Mouse (Mus musculus) layer of hippocampus, adult 11-12 months (tissue): ENCODE data around the gene Siva1.

Experiments used
- DNase-seq: peaks from one replicate; pipeline ENCODE4 v3.0.0; 2022; ENCODE audit warnings: low spot score

Gene Siva1

DNA sequence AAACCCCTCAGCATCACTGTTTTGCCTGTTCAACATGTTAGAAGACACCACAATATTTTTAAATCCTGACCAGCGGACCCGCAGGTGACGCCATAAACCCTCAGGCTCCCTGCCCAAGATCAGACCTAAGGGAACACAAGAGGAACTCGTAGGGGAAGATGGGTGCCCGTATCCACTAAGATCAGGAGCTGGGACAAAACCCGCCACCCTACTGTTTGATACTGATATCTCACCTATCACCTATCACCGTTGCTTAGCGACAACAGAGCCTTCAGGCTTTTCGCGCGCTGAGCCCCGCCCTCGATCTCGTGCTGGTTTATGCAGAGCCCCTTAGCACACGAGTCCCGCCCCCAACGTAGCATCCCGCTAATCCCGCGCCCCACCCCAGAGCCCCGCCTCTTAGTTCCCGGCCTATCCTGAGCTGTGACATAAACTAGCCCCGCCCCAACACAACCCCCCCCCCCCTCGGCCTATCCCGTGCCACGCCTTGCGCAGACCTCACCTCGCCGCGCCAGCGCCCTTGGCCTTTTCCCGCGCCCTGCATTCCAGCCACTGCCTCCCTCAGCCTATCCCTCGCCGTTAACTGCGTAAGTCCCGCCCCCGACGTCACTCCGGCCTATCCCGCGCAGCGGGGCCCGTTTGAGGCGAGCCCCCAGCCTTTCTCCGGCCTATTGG lies at the start of gene Siva1:
Gene Siva1 (plus strand): TSS at position 500 of the 675 bp plus-strand sequence.
- peak; percentile 97 for DNase-seq

DNA sequence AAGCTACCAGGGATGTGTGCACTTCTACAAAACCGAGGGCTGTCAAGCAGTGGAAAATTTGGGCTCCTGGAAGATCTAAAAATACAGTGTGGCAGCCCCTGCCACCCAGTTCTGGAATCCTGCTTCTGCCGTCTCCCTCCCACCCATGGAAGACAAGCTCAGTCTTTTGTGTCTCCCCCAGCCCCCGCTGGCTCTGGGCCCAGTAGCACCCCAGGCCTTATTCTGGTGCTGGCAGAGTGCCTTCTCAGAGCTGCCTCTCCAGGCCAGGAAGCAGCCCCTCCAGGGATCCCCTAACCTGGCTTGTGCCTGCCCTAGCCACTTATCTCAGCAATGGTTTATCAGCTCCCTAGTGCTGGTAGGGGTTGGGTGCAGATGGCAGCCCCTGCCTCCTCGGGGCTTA lies 49.5 kb upstream of the Siva1 start:
- no peak for DNase-seq

DNA sequence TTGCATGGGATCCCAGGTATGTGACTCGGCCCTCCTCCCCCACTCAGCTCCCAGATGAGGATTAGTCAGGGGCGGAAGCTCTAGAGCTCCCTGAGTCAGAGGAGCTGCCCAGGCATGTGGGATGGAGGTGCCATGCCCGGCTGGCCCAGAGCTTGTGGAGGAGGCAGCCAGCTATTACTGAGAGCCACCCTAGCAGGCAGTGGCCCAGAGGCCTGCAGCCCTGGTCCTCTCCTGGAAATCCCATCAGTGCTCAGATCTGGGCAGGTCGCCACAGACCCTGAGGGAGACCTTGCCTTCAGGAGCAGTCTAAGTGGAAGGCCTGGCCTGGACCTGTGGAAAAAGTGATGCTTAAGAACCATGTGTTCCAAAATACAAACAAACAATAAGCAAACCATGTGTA lies 48.9 kb upstream of the Siva1 start:
- DNase-seq = no peak

DNA sequence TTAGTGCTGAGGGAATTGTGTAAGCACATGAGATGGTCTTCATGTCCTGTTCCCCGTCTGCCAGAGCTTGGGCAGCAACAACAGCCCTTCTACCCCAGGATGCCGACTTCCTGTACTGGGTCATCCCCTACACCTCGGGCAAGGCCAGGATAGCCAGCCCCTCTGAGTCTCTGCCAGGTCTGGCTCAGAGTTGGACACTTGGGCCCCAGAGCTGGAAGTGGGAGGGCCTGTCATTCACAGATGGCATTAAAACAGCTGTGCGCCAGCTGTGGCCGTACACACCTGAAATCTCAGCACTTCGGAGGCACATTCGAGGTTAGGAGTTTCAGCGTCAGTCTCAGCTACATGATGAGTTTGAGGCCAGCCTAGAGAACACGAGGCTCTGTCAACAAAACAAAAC lies 48.0 kb upstream of the Siva1 start:
- no peak for DNase-seq

DNA sequence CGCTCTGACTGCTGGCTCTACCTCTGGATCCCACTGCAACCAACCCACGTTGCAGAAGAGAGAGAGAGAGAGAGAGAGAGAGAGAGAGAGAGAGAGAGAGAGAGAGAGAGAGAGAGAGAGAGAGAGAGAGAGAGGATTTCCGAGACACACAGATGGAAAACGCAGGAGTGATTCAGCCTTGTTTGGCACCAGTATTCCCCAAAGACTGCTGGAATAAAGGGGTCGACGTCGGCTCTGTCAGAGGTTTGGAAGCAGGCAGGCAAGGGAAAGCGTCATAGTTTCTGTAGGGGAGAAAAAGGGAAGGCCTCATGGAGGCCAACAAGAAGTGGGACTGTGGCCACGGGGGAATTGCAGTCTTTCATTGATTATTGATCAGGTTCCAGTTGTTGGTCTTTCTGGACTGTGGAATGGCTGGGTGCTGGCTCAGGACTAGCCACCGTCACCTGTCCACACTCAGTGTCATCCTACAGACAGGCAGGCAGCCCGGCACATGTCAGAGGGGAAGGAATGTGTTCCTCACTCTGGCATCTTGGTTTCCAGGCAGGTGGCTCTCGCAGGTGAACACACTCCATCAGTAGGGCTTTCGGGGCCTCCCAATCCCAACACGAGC lies 47.5 kb upstream of the Siva1 start:
- DNase-seq = no peak

DNA sequence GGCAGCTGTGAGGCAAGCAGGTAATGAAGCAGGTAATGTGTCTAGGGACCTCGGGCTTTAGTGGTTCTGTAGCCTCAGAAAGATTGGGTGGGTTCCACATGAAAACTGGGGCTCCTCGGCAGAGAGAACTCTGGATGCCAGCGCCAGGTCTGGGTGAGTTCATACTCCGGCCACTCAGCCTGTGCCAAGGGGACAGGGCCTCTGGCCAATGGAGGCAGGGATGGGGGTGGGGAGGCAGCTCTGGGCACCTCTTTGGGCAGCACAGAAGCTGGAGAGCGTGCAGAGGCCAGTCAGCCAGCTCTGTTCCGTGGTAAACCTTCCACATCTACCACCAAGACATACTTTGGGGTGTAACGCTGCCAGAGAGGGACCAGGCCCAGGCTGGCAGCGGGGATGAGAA lies 46.9 kb upstream of the Siva1 start:
- no peak for DNase-seq

DNA sequence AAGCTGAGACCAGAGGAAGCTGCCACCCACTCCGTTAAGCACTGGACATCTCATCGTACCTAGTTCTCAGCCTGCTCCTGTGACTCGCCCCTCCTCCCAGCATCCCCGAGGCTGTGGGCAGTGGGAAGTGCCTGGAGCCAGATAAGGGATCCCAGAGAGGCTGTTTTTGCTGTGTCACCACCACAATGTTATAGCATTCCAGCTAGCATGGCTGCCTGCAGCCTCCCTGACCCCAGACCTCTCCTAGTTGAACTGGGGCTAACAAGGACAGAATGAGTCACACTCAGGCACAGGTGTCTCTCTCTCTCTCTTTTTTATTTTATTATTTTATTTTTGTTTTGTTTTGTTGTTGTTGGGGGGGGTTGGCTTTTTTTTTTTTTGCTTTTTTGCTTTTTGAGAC lies 45.3 kb upstream of the Siva1 start:
- DNase-seq = no peak

DNA sequence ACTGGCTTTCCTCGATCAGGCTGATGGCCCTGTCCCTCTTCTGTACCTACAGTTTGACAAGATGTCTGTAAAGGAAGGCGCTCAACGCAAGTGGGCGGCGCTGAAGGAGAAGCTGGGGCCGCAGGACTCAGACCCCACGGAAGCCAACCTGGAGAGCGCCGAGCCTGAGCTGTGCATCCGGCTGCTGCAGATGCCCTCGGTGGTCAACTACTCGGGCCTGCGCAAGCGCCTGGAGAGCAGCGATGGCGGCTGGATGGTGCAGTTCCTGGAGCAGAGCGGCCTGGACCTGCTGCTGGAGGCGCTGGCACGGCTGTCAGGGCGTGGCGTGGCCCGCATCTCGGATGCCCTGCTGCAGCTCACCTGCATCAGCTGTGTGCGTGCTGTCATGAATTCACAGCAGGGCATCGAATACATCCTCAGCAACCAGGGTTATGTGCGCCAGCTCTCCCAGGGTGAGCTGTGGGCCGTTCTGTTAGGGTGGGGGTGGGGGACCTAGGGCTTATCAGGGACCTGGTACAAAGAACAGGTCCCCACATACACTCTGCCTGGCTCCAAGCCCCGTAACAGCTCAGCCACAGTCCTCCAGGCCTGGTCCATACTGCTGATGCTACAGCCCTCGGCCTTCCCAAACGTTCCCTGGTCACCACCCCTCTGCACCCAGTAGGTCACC lies 44.4 kb upstream of the Siva1 start:
- DNase-seq = no peak

DNA sequence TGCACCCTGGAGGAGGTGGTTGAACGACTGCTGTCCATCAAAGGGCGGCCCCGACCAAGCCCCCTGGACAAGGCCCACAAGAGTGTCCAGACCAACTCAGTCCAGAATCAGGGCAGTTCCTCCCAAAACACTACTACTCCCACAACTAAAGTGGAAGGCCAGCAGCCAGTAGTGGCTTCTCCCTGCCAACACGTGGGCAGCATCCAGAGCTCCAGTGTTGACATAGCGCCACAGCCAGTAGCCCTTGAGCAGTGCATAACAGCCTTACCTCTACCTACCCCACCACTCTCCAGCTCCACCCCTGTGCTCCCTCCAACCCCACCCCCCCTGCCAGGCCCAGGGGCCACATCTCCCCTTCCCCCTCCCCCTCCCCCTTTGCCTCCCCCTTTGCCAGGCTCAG lies 40.5 kb upstream of the Siva1 start:
- no peak for DNase-seq

DNA sequence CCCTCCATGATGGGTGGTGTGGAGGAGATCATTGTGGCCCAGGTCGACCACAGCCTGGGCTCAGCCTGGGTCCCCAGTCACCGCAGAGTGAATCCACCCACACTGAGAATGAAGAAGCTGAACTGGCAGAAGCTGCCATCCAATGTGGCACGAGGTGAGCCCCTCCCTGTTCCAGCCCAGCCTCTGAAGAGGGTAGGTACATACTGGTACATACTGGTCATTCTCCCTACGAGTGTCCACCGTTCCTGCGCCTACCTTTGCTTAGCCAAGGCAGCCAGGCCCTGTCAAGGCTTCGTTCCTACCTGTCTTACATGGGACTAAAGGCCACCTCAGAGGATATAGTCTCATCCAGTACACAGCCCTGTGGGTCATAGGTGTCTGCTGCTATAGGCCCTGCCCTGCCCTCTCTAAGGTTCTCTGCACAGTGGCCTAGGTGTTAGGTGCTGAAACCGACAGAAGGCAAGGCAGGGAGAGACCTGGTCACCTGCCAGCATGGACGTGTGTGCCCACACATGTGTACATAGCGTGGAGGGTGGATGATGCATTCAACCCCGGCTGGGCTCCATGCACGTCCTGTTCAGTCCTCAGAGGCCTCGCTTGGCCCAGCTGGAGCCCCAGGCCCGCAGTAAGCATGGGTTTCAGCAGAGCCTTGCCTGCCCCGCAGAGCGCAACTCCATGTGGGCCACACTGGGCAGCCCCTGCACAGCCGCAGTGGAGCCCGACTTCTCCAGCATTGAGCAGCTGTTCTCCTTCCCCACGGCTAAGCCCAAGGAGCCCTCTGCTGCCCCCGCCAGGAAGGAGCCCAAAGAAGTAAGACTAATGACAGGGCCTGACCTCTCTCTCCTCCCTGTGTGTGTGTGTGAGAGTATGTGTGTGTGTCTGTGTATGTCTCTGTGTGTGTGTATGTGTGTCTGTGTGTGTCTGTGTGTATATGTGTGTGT lies 39.5 kb upstream of the Siva1 start:
- no peak for DNase-seq

DNA sequence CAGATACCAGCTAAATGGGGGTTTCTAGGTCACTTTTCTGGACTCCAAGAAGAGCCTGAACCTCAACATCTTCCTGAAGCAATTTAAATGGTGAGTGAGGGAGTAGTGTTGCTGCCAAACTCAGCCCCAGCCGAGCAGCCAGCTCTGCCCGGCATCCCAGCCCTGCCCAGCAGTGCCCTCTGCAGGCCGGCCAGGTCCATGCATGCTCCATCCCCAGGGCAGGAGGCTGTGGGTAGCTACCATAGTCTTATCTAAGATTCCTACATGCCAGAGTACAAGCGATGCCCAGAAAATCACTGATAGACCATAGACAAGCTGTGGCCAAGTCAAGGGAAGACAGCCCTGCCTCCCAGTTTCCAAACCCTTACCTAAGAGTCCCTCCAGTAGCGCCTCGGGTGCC lies 38.7 kb upstream of the Siva1 start:
- DNase-seq = peak; percentile 84

DNA sequence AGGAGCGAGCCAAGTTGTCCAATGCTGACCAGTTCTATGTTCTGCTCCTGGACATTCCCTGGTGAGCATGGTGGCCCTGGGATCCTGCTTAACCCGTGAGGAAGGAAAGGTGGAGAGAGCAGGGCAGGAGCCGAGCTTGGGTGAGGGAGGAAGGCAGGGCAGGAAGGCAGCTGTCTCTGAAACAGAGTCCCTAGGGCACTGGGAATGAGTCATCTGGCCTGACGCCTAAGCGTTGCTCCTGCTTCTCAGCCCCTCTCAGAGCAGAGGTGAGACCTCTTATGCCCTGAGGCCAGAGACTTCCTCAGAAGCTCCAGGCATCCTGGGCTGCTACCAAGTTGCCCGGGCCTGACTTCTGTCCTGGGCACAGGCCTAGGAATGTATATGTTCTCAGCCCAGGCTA lies 37.5 kb upstream of the Siva1 start:
- no peak for DNase-seq

DNA sequence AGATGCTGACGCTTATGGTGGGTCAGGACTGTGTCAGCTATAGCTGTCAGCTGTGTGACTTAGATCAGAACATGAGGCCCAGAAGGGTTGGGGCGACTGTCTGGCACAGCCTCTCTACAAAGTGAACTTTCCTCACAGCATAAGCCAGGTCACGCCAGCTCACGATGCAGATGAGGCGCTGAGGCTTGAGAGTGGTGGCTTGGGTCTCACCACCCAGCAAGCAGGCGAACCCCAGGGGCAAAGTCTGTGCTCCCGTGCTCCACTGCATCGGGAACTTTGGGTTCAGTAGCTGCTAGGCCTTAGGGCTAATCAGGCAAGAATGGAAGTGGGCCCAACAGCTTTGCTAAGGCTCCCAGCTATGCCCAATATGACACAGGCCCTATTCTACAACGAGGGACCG lies 35.4 kb upstream of the Siva1 start:
- DNase-seq = no peak

DNA sequence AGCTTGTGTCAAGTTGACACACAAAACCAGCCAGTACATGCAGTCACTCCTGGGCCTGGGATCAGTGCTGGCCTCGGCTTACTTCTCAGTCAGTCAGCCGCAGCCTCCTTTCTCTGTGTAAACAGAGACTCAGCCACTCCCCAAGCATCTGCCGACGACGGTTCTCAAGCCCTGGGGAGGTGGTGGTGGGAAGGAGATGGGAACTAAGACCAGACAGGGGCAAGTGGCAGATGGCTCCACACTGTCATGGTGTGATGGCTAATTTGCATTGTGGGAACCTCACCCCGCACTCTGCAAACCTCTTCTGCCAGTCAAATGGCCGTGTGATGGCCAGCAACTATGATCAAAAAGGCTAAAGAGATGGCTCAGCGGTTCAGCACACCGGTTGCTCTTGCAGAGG lies 27.8 kb upstream of the Siva1 start:
- DNase-seq = no peak

DNA sequence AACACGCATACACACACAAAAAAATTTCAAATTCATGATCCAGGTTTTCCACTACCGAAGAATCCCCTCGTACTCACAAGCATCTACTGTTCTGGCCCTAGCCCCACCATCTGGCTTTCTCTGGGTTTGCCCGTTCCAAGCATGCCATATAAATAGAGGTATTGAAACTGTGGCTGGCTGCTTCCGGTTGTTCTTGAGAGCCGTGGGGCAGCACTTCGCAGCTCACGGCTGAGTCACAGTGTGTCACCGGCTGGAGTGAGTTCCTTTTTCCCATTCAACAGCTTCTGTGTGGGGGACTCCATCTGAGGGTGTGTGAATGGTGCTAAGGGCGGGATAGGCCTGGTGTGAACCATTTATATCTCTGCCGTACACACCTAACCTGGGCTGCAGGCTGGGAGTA lies 27.3 kb upstream of the Siva1 start:
- peak; percentile 79 for DNase-seq

DNA sequence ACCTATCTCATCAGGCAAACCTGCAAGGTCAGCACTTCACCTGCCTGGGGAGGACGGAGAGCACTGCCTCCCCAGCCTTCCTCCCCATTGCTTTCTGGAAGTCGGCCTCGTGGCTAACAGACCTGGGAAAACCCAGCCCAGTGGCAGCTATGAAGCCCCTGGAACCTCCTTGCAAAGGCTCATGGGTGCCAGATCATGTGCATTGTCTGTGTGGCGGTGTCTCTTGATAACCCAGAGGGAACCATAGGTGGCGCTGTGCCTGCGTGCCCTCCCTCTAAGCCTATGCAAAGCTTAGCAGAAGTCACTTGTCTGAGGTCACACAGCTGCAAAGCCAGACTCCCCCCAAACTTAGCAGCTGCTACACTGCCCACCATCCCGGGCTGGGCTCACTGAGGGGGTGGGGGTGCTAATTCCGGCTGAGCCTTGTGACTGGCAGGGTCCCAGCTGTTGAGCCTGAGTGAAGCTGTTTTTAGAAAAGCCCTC lies 26.5 kb upstream of the Siva1 start:
- DNase-seq = peak; percentile 78

DNA sequence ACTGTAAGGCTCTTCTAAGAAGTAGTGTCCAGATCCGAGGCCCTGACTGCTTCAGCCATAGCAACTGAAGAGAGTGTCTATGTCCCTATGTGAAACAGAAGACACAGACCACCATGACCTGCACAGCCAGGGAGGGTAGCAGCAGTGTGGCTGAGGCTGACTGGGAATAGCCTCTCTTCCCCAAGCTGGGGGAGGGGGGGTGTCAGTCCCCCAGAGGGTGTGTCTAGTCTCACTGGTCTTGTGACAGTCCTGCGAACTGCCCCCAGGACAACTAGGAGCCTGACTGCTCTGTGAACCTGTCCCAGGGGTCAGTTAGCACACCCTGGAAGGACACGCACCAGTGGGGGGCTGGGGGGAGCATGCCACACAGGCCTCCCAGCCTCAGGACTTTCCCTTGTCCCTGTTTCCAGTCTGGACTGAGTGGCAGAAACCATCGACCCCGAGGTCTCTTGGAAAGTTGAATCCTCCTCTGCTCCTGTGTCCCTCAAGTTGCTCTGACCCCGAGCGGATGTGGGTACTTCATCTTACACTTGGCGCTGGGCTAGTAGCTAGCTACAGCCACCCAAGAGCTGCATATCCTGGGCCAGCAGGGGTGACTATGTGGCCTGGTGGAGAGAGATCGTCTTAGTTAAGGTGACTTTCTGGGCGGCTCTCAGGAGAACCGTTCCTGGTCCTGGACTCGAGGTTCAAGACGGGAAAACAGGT lies 25.3 kb upstream of the Siva1 start:
- no peak for DNase-seq

DNA sequence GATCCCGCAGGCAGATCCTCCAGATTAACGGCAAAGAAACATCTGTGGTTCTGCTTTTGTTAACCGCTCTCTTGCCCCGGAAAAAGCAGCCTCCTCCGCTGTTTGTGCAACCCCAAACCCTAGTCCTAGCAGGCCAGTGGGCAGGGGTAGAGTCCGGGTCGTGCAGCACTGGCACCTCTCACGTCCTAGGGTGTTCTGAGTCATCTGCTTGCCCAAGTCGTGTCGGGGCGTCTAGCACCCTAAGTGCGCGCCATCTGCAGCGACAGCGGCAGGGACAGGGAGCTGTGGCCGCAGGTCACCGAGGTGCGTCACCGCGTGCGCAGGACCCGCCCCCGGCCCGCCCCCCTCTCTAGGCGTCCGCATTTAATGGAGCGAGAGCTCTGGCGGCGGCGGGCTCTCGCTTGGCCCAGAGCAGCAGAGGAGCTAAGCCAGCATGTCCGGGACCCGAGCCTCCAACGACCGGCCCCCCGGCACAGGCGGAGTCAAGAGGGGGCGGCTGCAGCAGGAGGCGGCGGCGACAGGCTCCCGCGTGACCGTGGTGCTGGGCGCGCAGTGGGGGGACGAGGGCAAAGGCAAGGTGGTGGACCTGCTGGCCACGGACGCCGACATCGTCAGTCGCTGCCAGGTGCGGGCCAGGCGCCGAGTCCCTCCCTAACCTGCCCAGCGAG lies 24.7 kb upstream of the Siva1 start, which contains the start of gene Adssl1:
Gene Adssl1 (plus strand): TSS at position 360 of the 668 bp plus-strand sequence.
- DNase-seq = peak; percentile 61

DNA sequence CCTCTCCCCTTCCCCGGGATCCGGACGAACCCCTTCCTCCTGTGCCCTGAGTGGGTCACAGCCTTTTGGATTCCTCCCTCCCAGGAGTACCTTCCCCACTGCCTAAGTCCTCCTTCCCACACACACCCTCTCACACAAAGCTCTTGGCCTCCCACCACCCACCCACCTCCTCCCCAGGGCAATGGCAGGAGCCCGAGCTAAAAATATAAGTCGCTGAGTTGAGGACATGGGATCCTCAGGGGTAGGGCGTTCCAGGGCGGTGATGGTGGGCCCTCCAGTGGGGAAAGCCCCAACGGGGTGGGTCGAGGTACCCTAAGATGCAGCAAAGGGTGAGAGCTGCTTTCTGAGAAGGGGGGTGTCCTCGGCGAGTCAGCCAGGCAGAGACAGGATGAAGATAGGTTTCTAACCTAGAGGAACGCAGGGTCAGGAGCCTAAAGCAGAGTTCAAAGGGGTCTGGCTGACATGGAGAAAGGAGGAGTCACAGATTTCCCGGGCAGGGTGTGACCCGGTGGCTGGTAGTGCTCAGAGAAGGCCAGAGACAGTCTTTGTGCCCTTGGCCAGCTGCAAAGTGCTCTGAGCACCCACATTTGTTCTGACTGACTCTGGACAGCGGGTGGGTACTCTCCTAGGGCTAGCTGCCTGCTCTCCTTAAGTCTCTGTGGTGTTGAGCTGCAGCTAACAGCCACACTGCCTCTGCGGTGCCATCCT lies 24.0 kb upstream of the Siva1 start:
- DNase-seq = no peak

DNA sequence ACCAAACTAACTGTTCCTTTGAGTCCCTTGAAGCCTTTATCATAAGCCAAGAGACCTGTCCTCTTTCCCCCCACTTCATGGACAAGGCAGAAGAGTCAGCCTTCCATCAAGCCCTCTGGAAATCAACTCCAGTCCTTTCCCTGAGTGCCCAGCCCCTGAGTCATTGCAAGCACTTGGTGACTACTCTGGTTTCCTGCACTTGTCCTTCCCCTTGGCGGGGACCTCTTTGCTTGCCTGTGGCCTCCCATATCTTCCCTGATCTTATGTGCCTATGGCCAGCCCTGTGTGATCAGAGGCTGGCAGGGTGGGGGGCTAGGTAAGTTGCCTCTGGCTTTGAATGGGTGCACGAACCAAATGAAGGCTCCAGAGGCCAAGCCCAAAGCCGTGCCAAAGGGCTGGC lies 22.6 kb upstream of the Siva1 start:
- DNase-seq = no peak
